Mouse (Mus musculus) embryo, embryonic 11.5 days (tissue): ENCODE results near the gene Gm49354.
"Not testable (repeated sequence)": the region's sequence is repeated elsewhere in the genome, so short reads cannot be mapped to it uniquely, and the experiment has no call there.

ENCODE experiments used
- DNase-seq: peaks from one replicate; pipeline ENCODE4 v3.0.0-alpha.2; 2012; ENCODE audit warnings: low read depth, low spot score

Gm49354 gene

GRCm38 (mm10) chr13:59766786-59767515, 15.1 kb downstream of the Gm49354 start:
- no peak for DNase-seq

DNA sequence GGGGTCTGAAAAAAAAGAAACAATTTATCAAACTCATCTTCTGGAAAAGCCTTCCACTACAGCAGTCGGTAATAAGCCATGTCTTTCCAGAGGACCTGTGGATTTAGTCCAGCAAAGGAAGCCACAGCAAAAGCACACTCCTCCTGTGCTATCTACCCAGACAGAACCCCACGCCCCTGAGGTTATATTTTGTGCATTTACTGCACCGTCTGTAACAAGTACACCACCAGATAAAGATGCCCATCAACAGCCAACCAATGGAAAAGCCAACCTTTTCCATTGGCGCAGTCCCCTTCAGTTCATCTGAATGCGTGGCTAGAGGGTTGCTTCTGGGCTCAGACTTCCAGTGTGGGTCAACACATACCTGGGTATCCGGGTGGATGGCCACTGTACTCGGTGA, 19.3 kb downstream of the Gm49354 start:
- DNase-seq, result no peak

DNA sequence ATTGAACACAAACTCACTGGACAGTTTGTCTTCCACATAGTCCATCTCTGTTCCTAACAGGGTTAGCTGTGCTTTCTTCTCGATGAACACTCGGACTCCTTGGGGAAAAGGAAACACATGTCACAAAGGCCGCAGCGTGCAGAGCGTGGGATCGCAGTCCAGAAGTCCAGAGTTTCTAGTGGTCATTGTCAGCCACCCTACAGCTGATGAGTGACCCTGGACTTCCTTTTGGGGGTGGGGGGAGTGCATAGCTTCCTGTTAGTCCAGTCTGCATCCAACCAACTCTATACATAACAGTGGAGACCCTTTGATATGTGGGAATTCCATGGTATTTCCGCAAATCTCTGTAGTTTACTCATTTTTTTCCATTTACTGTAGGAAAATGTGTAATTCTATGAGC, 25.1 kb downstream of the Gm49354 start:
- DNase-seq, result no peak

GRCm38 (mm10) chr13:59750310-59750709, 31.7 kb downstream of the Gm49354 start:
- DNase-seq, result no peak

GRCm38 (mm10) chr13:59746711-59747110, 35.3 kb downstream of the Gm49354 start, which contains the start of gene 1700014D04Rik:
TSS of gene 1700014D04Rik (minus strand) at chr13:59746752.
- DNase-seq, result no peak

GRCm38 (mm10) chr13:59746164-59746563, 35.9 kb downstream of the Gm49354 start:
- no peak for DNase-seq

DNA sequence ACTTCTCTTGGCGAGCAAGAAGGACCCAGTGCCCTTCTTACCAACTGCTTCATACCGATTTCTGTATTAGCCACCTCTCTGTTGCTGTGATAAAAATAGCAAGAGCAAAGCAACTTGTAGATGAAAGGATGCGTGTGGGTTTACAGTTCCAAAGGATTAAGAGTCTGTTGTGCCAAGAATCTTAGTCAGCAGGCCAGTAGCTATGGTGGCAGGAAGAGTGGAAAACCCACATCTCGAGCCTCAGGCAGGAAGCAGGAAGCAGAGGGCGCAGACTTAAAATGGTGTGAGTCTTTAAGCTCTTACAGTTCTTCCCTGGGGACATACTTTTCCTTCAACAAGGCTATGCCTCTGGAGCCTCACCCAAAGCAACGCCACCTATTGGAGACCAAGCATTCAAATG, 36.6 kb downstream of the Gm49354 start:
- DNase-seq, result no peak

- DNase-seq, result no peak
Measured at GRCm38 (mm10) chr13:59741697-59742096, 40.3 kb downstream of the Gm49354 start.

DNA sequence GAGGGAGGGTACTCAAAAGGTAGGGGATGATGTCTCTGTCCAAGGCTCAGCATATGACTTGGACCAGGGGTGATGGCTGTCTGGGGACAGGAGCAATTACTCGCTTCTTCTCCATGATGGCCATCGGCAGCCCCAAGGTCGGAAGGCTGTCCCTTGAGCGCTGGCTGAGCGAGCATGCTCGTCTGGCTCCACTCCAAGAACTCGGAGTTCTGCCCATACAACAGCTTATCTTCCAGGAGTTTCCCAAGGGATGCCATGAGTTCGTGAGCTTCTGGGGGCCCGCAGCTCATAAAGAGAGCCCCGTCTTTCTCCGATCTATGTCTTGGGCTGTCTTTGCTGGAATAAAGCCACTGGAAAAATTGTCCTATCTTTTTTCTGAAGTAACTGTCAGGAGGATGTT, 40.9 kb downstream of the Gm49354 start:
- no peak for DNase-seq

DNA sequence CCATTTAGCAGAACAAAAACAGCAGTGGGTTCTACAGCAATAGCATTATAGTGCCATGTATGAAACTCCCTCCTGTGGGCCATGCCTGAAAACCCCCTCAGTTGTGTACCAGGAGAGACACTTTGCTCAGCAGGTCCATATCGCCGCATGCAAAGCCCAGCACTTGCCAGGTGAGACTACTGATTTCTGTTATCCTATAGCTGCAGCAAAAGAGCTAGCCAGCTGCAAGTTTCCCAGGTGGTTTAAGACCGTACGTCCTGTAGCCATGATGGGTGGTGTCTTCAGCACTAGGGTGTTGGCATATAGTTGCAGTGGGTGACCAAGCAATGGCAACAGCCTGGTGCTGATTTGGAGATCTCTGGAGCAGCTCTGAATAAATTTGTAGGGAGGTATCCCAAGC, 42.6 kb downstream of the Gm49354 start:
- DNase-seq, result no peak

DNA sequence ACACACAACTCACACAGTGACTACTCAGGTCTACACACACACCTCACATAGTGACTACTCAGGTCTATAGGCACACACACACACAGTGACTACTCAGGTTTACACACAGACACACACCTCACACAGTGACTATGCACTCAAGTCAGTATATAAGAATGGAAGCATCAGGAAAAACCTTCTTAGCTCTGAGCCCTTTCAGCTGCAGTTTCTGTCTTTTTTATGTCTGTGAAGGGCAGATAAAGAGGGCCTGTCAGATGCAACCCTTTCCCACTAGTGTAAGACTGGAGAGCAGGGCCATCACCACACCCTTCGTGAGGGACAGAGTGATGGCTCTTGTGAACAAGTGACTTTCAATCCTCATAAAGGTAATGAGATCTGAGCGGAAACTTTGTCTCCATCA, 43.6 kb downstream of the Gm49354 start:
- DNase-seq, result no peak

DNA sequence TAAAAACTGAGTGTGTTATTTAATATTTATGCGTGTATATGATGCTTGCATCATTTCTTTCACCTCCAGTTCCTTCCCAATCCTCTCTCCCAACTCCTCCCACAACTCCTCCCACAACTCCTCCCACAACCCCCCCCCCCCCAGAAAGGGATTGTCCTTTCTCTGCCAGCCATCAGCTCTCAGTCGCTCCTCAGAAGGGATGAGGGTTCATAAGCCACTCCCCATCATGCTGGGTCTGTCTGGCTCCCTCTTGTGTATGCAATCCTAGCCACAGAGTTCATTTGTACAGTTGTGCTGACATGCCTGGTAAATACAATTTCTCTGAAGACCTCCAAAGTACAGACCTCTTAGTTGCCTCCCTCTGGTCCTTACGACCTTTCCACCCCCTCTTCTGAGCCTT, 46.9 kb downstream of the Gm49354 start:
- no peak for DNase-seq

- DNase-seq, result not testable (repeated sequence)
Measured at GRCm38 (mm10) chr13:59734347-59734746, 47.7 kb downstream of the Gm49354 start.

DNA sequence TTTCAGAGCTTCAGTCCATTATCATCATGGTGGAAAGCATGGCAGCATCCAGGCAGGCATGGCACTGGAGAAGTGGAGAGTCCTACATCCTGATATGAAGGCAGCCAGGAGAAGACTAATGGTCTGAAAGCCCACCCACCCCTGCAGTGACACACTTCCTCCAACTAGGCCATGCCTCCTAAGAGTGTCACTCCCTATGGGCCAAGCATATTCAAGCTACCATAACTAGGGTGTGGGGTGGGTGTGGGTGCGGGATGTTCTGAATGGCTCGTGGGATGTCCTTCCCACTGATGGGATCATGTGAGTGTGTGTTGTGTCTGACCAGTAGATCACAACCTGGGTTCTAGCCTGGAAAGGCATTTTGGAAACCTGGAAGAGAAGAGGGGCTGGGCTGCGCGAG, 48.1 kb downstream of the Gm49354 start:
- DNase-seq, result no peak

DNA sequence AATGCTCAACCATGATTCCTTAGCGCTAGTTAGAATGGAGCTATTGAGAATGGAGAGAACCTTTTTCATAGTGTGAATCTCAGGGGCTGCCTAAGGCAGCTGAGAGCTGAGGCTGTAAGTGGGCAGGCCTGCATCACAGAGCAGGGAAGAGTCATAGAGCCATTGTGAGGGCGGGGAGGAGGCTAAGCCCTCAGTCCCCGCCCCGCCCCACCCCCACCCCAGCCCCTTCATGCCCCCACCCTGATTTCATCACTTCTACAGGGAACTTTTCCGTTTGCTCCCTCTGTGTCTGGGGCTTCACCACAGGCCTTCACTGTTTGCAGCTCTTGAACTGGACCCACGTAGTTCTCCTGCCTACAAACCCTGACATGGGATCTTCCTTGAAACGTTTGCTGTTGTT, 50.4 kb downstream of the Gm49354 start, which contains the start of gene Spata31d1d:
Spata31d1d (minus strand) TSS at position 101 of the 400 bp plus-strand sequence.
- DNase-seq, result no peak

DNA sequence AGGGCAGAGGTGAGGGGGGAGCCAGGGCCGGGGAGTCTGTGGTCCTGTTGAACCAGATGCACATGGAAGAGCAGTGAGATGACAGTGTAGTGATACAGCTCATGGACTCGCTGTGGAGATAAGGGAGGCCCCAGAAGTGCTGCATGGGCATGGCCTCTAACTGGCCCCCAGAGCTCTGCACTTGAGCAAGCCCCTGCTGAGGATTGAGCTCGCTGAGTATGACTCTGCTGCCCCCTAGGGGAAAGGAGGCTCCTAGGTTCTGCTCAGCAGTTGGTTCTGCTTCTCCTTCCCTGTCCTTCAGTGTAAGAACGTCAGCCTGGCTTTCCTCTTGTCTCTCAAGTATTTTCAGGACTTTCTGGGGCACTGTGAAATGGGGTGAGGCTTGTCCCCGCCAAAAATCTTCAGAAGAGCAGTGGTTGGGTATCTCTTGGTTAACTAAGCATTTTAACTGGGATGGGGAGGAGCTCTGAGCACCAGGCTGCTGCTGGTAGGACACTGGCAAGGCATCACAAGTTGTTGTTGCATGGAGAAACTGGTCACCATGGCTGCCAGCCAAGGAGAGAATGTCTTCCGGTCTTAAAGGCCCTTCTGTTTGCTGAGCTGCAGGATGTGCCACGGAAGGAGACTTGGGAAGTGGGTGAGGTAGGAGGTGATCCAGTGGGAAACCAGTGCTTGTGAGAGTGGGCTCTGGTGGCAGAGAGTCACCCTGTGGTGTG, 53.5 kb downstream of the Gm49354 start:
- peak; percentile 79 for DNase-seq

DNA sequence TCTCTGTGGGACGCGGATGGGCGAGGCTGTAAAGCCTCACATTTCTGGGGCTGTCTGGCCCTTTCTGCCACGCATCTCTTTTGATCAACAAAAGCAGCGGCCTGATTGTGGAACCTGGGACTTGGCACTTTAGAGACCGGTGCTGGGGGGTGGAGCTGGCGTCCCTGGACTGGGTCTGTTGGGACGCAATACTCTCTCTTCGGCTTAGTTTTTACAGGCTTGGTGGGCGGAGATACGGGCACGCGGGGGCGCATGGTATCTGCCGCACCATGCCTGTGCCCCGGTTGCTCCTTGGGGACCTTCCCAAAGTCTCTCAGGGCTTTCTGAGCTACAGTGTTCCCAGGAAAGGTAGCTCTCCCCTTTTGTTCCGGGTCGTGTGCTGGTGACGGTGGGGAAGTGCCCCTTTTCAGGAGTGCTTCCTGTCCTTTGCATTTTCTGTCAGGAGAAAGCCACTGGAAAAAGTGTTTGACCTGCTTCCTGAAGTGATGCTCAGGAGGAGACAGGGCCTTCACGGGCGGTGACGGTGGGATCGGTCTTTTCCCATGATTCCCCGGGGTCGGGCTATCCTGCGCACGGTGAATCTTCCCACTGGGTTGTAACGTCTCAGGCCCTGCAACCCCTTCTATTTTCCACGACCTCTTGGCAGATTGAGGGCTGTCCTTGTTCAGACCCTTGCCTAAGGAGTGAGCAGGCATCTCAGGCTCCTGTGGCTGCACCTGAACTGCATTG, 55.7 kb downstream of the Gm49354 start:
- no peak for DNase-seq

- DNase-seq, result not testable (repeated sequence)
Measured at GRCm38 (mm10) chr13:59722089-59722488, 60.0 kb downstream of the Gm49354 start.

- no peak for DNase-seq
Measured at GRCm38 (mm10) chr13:59719475-59719874, 62.6 kb downstream of the Gm49354 start.

GRCm38 (mm10) chr13:59718857-59719440, 63.1 kb downstream of the Gm49354 start:
- not testable (repeated sequence) for DNase-seq

DNA sequence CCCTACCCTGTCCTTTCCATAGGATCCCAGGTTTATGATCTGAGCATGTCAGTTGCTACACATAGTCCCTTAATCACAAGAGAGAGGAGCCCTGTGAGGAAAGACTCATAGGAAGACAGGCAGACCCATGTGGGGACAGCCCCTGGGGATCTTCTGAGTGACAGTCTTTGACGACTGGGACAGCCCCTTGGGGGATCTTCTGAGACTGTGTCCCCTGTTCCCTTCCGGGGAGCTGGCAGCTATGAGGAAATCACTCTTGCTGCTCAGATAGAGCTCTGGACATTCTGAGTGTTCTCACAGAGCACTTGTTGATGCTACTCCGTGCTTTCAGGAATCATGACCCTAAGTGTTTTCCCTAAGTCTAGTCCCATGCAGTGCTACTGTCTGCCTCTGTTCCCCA, 68.3 kb downstream of the Gm49354 start:
- DNase-seq, result no peak

GRCm38 (mm10) chr13:59711984-59712383, 70.1 kb downstream of the Gm49354 start, which contains the start of gene Spata31d1b:
TSS of gene Spata31d1b (plus strand) at chr13:59712284.
- not testable (repeated sequence) for DNase-seq
